Mouse (Mus musculus): Measurements from ENCODE around the gene Gm20388. TPM values are rescaled to one million over a fixed set of nuclear protein-coding genes. Genes with fewer than 3 reads are reported as not detected.

Gene Gm20388
- polyA plus RNA-seq, 2 experiments: 8.5 TPM; not detected in 1

DNA sequence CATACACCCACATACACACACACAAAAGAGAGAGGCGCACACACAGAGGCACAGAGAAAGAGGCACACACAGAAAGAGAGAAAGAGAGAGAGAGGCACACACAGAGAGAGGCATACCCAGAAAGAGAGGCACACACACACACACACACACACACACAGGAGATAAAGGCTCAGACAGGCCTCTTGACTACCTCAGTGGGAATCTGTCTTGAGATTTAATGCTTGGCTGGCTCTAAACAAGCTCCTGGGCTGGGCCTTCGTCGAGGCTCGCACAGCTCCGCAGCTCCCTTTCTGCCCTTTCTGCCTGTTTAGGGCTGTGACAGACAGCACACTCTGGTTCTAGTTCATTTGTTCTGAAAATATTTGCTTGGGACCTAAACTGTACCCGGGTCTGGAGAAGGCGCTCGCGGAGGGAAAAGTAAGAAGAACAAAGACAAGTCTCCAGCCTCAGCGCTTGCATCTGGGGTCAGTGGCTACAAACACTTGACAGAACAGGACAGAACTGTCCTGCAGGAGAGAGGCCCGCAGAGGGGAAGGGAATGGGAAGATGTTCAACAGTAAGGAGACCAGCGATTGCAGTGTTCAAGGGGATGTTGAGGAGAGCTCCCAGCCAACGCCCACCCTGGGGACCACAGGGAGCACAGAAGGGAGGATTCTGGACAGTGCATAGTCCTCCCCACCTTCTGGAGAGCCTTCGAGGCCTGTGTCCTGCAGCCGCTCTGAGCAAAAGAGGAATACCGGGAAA is 3880.6 kb downstream of the Gm20388 start:
- no peak for ATAC-seq (ENCODE audit: insufficient read depth)
- Histone ChIP-seq H3K4me2 (ENCODE audit: low read depth) (no peak overlapping the region), H3K4me1 (replicated peaks; ENCODE audit: control insufficient read depth in 2 of 2, insufficient read depth in 2 of 2, low read length in 1 of 2) (peaks cover 1 to 7% of the 10 kb centered on the region in 2 experiments), H3K9ac (replicated peaks) (no peak overlapping the region), H3K27ac (no peak overlapping the region), H3K4me3 (ENCODE audit: insufficient read depth in 1 of 2, low read depth in 2 of 2, low read length in 2 of 2) (no peak overlapping the region), H3K9me3 (ENCODE audit: control insufficient read depth, low read length) (no peaks in the 10 kb centered on the region), H3K27me3 (ENCODE audit: control insufficient read depth, insufficient read depth, low read length) (no peaks in the 10 kb centered on the region), H3K36me3 (replicated peaks; ENCODE audit: control insufficient read depth, insufficient read depth, low read depth) (no peaks in the 10 kb centered on the region)
- DNase-seq (ENCODE audit: low read depth in 3 of 3, low spot score in 3 of 3): no peak
- TF ChIP-seq CTCF (IDR thresholded peaks at IDR 0.05; ENCODE audit: low read depth): no peak
- 72% methylated on average over 16 of the region's 16 CpGs for WGBS (ENCODE audit: insufficient replicate concordance)

GRCm38 (mm10) chr8:123791845-123792225 is 3881.2 kb downstream of the Gm20388 start:
- H3K36me3 ChIP-seq (replicated peaks; ENCODE audit: control insufficient read depth, insufficient read depth, low read depth): no peaks in the 10 kb centered on the region
- TF ChIP-seq EP300 (IDR thresholded peaks at IDR 0.05; ENCODE audit: low read depth) (no peak), CTCF (IDR thresholded peaks at IDR 0.05; ENCODE audit: low read depth) (no peak)
- H3K9me3 ChIP-seq (ENCODE audit: control insufficient read depth, low read length): no peaks in the 10 kb centered on the region
- no peak overlapping the region for H3K4me3 ChIP-seq (ENCODE audit: insufficient read depth in 1 of 2, low read depth in 2 of 2, low read length in 2 of 2)
- no peak overlapping the region for H3K9ac ChIP-seq (replicated peaks)
- H3K27me3 ChIP-seq (ENCODE audit: control insufficient read depth, insufficient read depth, low read length): no peaks in the 10 kb centered on the region
- H3K27ac ChIP-seq: no peak overlapping the region
- H3K4me1 ChIP-seq (replicated peaks; ENCODE audit: control insufficient read depth in 2 of 2, insufficient read depth in 2 of 2, low read length in 1 of 2): peaks cover 7 to 13% of the 10 kb centered on the region in 2 experiments
- ATAC-seq (ENCODE audit: insufficient read depth) (no peak), DNase-seq (ENCODE audit: low read depth in 3 of 3, low spot score in 3 of 3) (no peak)
- H3K4me2 ChIP-seq (ENCODE audit: low read depth): no peak overlapping the region
- WGBS (ENCODE audit: insufficient replicate concordance): 75% methylated on average over 7 of the region's 7 CpGs

GRCm38 (mm10) chr8:123793900-123794299 is 3883.3 kb downstream of the Gm20388 start:
- DNase-seq (ENCODE audit: low read depth in 3 of 3, low spot score in 3 of 3) (no peak), ATAC-seq (ENCODE audit: insufficient read depth) (no peak)
- WGBS (ENCODE audit: insufficient replicate concordance): 40% methylated on average over 10 of the region's 10 CpGs
- H3K27ac ChIP-seq: no peak overlapping the region
- peaks cover 22 to 27% of the 10 kb centered on the region in 2 experiments for H3K4me1 ChIP-seq (replicated peaks; ENCODE audit: control insufficient read depth in 2 of 2, insufficient read depth in 2 of 2, low read length in 1 of 2)
- no peaks in the 10 kb centered on the region for H3K9me3 ChIP-seq (ENCODE audit: control insufficient read depth, low read length)
- no peak overlapping the region for H3K4me2 ChIP-seq (ENCODE audit: low read depth)
- TF ChIP-seq CTCF (IDR thresholded peaks at IDR 0.05; ENCODE audit: low read depth): no peak
- no peak for TF ChIP-seq EP300 (IDR thresholded peaks at IDR 0.05; ENCODE audit: low read depth)
- no peaks in the 10 kb centered on the region for H3K36me3 ChIP-seq (replicated peaks; ENCODE audit: control insufficient read depth, insufficient read depth, low read depth)
- H3K4me3 ChIP-seq (ENCODE audit: insufficient read depth in 1 of 2, low read depth in 2 of 2, low read length in 2 of 2): no peak overlapping the region
- H3K27me3 ChIP-seq (ENCODE audit: control insufficient read depth, insufficient read depth, low read length): no peaks in the 10 kb centered on the region
- no peak overlapping the region for H3K9ac ChIP-seq (replicated peaks)

- no peaks in the 10 kb centered on the region for H3K9me3 ChIP-seq (ENCODE audit: control insufficient read depth, low read length)
- H3K27ac ChIP-seq: no peak overlapping the region
- H3K36me3 ChIP-seq (replicated peaks; ENCODE audit: control insufficient read depth, insufficient read depth, low read depth): no peaks in the 10 kb centered on the region
- peaks cover 22 to 32% of the 10 kb centered on the region in 2 experiments for H3K4me1 ChIP-seq (replicated peaks; ENCODE audit: control insufficient read depth in 2 of 2, insufficient read depth in 2 of 2, low read length in 1 of 2)
- no peak overlapping the region for H3K9ac ChIP-seq (replicated peaks)
- H3K4me3 ChIP-seq (ENCODE audit: insufficient read depth in 1 of 2, low read depth in 2 of 2, low read length in 2 of 2): no peak overlapping the region
- no peak overlapping the region for H3K4me2 ChIP-seq (ENCODE audit: low read depth)
- no peak for DNase-seq (ENCODE audit: low read depth in 3 of 3, low spot score in 3 of 3)
- 73% methylated on average over 4 of the region's 4 CpGs for WGBS (ENCODE audit: insufficient replicate concordance)
- H3K27me3 ChIP-seq (ENCODE audit: control insufficient read depth, insufficient read depth, low read length): no peaks in the 10 kb centered on the region
- ATAC-seq (ENCODE audit: insufficient read depth): no peak
- no peak for TF ChIP-seq CTCF (IDR thresholded peaks at IDR 0.05; ENCODE audit: low read depth)
- TF ChIP-seq EP300 (IDR thresholded peaks at IDR 0.05; ENCODE audit: low read depth): no peak
Measured at GRCm38 (mm10) chr8:123794766-123795165, 3884.1 kb downstream of the Gm20388 start.

DNA sequence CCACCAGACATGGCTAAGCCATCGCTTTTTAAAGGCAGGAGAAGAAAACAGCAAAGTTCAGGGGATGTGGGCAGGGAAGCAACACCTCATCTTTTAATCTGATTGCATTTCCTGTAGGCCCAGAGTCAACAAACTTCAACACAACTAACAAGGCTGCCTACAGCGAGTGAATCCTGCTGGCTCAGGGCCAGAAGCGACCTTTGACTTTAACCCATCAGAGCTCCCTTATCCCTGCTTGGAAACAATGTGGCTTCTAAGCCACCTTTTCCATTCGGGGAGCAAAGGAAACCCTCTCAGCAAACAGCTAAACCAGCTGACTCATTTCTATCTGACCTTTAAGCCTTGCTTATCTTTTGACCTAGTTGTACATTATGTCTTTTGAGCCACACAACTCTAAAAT is 3886.1 kb downstream of the Gm20388 start:
- Histone ChIP-seq H3K4me1 (replicated peaks; ENCODE audit: control insufficient read depth in 2 of 2, insufficient read depth in 2 of 2, low read length in 1 of 2) (peaks cover 22 to 40% of the 10 kb centered on the region in 2 experiments), H3K36me3 (replicated peaks; ENCODE audit: control insufficient read depth, insufficient read depth, low read depth) (no peaks in the 10 kb centered on the region), H3K27ac (peak overlapping the region; percentile 15; the same call in 1 of the 2 replicates), H3K4me3 (ENCODE audit: insufficient read depth in 1 of 2, low read depth in 2 of 2, low read length in 2 of 2) (no peak overlapping the region), H3K4me2 (ENCODE audit: low read depth) (no peak overlapping the region), H3K9ac (replicated peaks) (no peak overlapping the region), H3K27me3 (ENCODE audit: control insufficient read depth, insufficient read depth, low read length) (no peaks in the 10 kb centered on the region), H3K9me3 (ENCODE audit: control insufficient read depth, low read length) (no peaks in the 10 kb centered on the region)
- 29% methylated on average over 4 of the region's 4 CpGs for WGBS (ENCODE audit: insufficient replicate concordance)
- DNase-seq (ENCODE audit: low read depth in 3 of 3, low spot score in 3 of 3) (peak in 1 of 3 experiments; percentile 37), ATAC-seq (ENCODE audit: insufficient read depth) (no peak)
- no peak for TF ChIP-seq EP300 (IDR thresholded peaks at IDR 0.05; ENCODE audit: low read depth)
- no peak for TF ChIP-seq CTCF (IDR thresholded peaks at IDR 0.05; ENCODE audit: low read depth)

All from liver, embryonic 14.5 days (tissue).